ENCODE assay signal across 26 mouse cellular contexts in the genomic region with DNA sequence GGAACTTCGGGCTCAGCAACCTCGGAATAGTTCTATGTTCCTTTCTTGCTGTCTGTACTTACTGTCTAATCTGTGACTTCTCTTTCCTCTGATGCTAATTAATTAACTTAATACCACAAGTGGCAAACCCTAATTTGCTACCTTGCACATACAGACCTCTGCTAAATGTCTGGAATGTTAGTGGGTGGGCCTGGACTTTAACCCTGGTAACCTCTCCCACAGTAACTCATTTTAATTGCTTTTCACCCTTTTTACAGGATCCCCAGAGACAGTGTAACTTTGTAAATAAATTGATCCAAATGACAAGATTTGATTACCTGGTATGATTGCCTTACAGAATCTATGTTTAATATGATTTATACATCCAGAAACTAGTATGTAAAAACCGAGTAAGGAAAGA.
"Had no signal": no experiment of that assay in that cellular context is flagged by ENCODE, and none has a peak within 500 bp of the region (broad histone marks: within the 10 kb centered on the region; RNA-seq: fewer than 3 reads in every experiment).

No protein-coding gene starts in this region.

- ATAC-seq: hindbrain, postnatal 0 days; inflammation-experienced regulatory T-cells, adult 6 months; liver, postnatal 0 days; lung, postnatal 0 days; midbrain, embryonic 13.5 days; midbrain, embryonic 16.5 days had no signal

- H3K36me3 ChIP-seq: limb, embryonic 12.5 days; limb, embryonic 15.5 days; midbrain, embryonic 10.5 days; midbrain, embryonic 13.5 days; neural tube, embryonic 13.5 days; stomach, embryonic 15.5 days had no signal

- H3K4me3 ChIP-seq: left cerebral cortex, adult 2 months; limb, embryonic 12.5 days; limb, embryonic 15.5 days; midbrain, embryonic 10.5 days; midbrain, embryonic 13.5 days; myocyte; neural tube, embryonic 13.5 days; stomach, embryonic 15.5 days had no signal

- H3K27ac ChIP-seq: hindbrain, postnatal 0 days; left cerebral cortex, adult 2 months; limb, embryonic 12.5 days; limb, embryonic 15.5 days; liver, embryonic 14.5 days; macrophage; midbrain, embryonic 10.5 days; midbrain, embryonic 13.5 days; neural tube, embryonic 13.5 days; stomach, embryonic 15.5 days had no signal

- H3K27me3 ChIP-seq: limb, embryonic 12.5 days; limb, embryonic 15.5 days; midbrain, embryonic 13.5 days; neural tube, embryonic 13.5 days; stomach, embryonic 15.5 days had no signal

- H3K9ac ChIP-seq: limb, embryonic 12.5 days; limb, embryonic 15.5 days; liver, embryonic 14.5 days; liver, postnatal 0 days; lung, embryonic 14.5 days; midbrain, embryonic 13.5 days; neural tube, embryonic 13.5 days; stomach, embryonic 15.5 days had no signal

- H3K4me2 ChIP-seq: limb, embryonic 12.5 days; limb, embryonic 15.5 days; liver, embryonic 11.5 days; lung, embryonic 14.5 days; midbrain, embryonic 13.5 days; neural tube, embryonic 13.5 days; stomach, embryonic 15.5 days had no signal

- H3K9me3 ChIP-seq: limb, embryonic 12.5 days; limb, embryonic 15.5 days; midbrain, embryonic 10.5 days; midbrain, embryonic 13.5 days; neural tube, embryonic 13.5 days; stomach, embryonic 15.5 days had no signal

- H3K4me1 ChIP-seq: limb, embryonic 15.5 days; midbrain, embryonic 10.5 days; midbrain, embryonic 13.5 days; neural tube, embryonic 13.5 days; stomach, embryonic 15.5 days had no signal

- DNase-seq: kidney, adult 11 months; kidney, postnatal 4 days; layer of hippocampus, adult 9-11 months; layer of hippocampus, postnatal 36 days; left cerebral cortex, postnatal 4 days; liver, postnatal 0 days; lung, embryonic 14.5 days; retina, postnatal 1 day; right cerebral cortex, postnatal 25 days; spleen, adult 18-20 months; thymus, postnatal 25 days had no signal
